Mouse (Mus musculus): ENCODE results near the gene Ubash3b. TPM values are rescaled to one million over a fixed set of nuclear protein-coding genes. Genes with fewer than 3 reads are reported as not detected.

Ubash3b gene
- polyA plus RNA-seq, 1 experiment from 2014 or later: 13.4 TPM

DNA sequence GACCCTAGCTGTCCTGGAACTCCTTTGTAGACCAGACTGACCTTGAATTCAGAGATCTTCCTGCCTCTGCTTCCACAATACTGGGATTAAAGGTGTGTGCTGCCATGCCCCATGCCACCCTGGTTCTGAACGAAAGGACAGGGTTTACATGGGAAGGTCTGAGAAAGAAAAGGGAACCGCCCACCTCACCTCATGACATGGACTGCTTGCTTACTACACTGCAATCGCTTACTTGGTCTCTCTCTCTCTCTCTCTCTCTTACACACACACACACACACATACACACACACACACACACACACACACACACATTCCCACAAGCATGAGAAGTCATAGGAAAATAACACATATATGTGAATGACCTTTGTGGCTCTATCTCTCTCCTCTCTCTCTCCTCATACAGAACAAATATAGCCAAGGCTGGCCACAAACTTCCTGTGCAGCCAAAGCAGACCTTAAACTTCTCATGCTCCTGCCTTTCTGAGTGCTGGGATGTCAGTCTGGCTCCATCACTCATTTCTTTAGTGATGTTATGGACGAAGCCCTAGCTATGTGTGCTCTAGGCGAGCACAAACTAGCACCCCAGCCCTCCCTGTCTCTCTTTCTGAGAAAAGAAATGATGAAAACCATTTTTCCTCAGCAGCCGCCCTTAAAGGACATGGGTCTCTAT lies 78.0 kb downstream of the Ubash3b start:
- Histone ChIP-seq H3K36me3 (ENCODE audit: control insufficient read depth, insufficient read depth, low read length) (no peaks in the 10 kb centered on the region), H3K4me3 (ENCODE audit: low read depth, low read length) (no peak overlapping the region), H3K9ac (ENCODE audit: low read depth, low read length) (no peak overlapping the region), H3K27me3 (replicated peaks; ENCODE audit: control insufficient read depth, insufficient read depth, low read length) (no peaks in the 10 kb centered on the region), H3K4me2 (peak overlapping the region; percentile 35), H3K4me1 (replicated peaks; ENCODE audit: control insufficient read depth, insufficient read depth, low read length) (peaks cover 72% of the 10 kb centered on the region), H3K9me3 (ENCODE audit: control insufficient read depth, low read length) (no peaks in the 10 kb centered on the region), H3K27ac (ENCODE audit: low read depth, low read length) (no peak overlapping the region)
- WGBS: 58% methylated on average over 6 of the region's 6 CpGs
- no peak for ATAC-seq (replicated peaks; ENCODE audit: low FRiP score)
- no peak for DNase-seq (ENCODE audit: low spot score)

DNA sequence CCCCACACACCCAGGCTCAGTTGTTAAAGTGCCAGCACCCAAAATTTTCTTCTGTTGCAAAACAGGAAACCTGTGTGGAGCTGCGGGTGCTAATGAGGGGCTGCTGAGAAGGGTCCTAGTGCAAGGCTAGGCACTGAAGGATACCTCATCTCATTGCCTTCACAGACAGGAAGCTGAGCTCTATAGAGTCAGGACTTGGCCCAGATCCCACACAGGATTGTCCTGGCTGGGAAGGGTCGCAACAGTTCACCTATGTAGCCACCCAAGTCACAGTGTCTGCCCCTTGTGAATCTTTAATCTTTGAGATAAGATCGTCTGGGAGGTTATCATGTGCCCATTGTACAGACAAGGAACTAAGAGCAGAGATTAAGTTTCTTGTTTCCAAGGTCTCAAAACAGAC lies 78.6 kb downstream of the Ubash3b start:
- ATAC-seq (replicated peaks; ENCODE audit: low FRiP score): no peak
- no peak overlapping the region for H3K4me3 ChIP-seq (ENCODE audit: low read depth, low read length)
- no peak overlapping the region for H3K4me2 ChIP-seq
- H3K27me3 ChIP-seq (replicated peaks; ENCODE audit: control insufficient read depth, insufficient read depth, low read length): no peaks in the 10 kb centered on the region
- no peaks in the 10 kb centered on the region for H3K9me3 ChIP-seq (ENCODE audit: control insufficient read depth, low read length)
- no peak overlapping the region for H3K27ac ChIP-seq (ENCODE audit: low read depth, low read length)
- H3K9ac ChIP-seq (ENCODE audit: low read depth, low read length): no peak overlapping the region
- peaks cover 72% of the 10 kb centered on the region for H3K4me1 ChIP-seq (replicated peaks; ENCODE audit: control insufficient read depth, insufficient read depth, low read length)
- 62% methylated on average over 3 of the region's 3 CpGs for WGBS
- H3K36me3 ChIP-seq (ENCODE audit: control insufficient read depth, insufficient read depth, low read length): no peaks in the 10 kb centered on the region
- DNase-seq (ENCODE audit: low spot score): no peak

DNA sequence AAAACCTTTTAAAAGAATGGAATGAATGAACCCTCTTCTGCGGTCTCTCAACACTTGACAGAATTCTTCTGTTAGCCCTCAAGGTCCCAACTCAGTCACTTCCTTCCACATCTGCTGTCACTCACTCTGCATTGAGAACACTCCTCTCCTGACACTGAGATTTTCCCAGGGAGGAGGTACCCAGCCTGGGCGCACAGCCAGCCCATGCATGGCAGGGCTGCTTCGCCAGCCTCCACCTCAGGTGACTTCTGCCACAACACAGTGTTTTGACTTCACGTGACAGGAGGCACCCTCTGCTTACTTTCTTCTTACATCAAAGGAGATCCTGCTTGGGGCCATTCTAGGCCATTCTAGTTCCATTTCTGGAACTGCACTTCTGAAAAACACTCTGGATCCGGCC lies 80.6 kb downstream of the Ubash3b start:
- DNase-seq (ENCODE audit: low spot score) (no peak), ATAC-seq (replicated peaks; ENCODE audit: low FRiP score) (no peak)
- Histone ChIP-seq H3K4me1 (replicated peaks; ENCODE audit: control insufficient read depth, insufficient read depth, low read length) (peaks cover 74% of the 10 kb centered on the region), H3K27ac (ENCODE audit: low read depth, low read length) (peak overlapping the region; percentile 85; the same call in 1 of the 2 replicates), H3K4me3 (ENCODE audit: low read depth, low read length) (no peak overlapping the region), H3K27me3 (replicated peaks; ENCODE audit: control insufficient read depth, insufficient read depth, low read length) (no peaks in the 10 kb centered on the region), H3K9ac (ENCODE audit: low read depth, low read length) (no peak overlapping the region), H3K36me3 (ENCODE audit: control insufficient read depth, insufficient read depth, low read length) (no peaks in the 10 kb centered on the region), H3K4me2 (no peak overlapping the region), H3K9me3 (ENCODE audit: control insufficient read depth, low read length) (no peaks in the 10 kb centered on the region)
- WGBS: 77% methylated on average over 5 of the region's 5 CpGs

DNA sequence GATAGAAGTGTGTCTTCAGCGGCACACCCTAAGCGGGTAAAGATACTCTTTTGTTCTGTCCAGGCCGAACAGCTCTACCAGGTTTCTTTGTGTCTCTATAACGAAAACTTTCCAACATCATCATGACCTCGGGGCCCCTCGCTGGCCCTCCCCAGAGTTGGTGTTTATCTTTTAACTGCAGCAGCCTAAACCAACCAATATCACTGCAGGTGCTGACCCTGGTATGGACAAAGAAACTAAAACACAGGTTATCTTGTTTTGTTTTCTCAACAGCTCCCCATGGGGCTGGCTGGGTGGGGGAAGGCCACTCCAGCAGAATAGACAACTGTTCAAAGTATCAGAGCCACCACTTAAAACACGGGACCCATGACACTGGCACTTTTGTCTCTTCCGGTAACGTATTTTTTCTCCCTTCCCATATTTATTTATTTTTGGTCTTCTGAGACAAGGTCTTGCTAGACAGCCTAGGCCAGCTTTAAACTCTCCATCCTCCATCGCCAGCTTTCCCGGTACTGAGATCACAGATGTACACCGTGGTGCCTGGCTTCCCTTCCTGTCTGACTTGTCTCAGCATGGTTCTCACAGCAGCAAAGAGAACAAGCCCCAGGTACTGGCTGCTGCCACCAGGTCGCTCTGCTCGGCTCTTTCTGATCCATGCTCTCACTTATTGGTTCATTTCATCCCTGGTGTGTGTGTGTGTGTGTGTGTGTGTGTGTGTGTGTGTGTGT lies 81.9 kb downstream of the Ubash3b start:
- peak overlapping the region; percentile 85 for H3K27ac ChIP-seq (ENCODE audit: low read depth, low read length)
- 35% methylated on average over 14 of the region's 14 CpGs for WGBS

DNA sequence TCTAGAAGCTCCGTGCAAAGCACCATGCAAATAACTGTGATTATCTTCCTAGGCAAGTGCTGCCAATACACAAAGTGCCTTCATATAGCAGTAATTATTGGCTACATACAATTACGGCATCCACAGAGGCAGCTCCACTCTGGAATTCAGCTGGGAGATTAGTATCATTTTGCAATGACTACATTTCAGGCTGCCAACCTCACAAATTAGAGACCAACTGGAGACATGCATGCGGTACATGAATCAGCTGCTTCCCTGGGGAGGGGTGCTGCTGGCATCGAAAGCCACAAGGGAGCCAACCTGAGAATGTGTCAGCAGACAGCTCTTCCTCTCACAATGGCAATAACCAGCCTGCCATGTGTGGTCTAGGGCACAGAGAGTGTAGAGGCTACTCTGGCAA lies 83.3 kb downstream of the Ubash3b start:
- peaks cover 71% of the 10 kb centered on the region for H3K4me1 ChIP-seq (replicated peaks; ENCODE audit: control insufficient read depth, insufficient read depth, low read length)
- H3K4me2 ChIP-seq: peak overlapping the region; percentile 63
- 78% methylated on average over 4 of the region's 4 CpGs for WGBS
- DNase-seq (ENCODE audit: low spot score) (no peak), ATAC-seq (replicated peaks; ENCODE audit: low FRiP score) (no peak)
- no peaks in the 10 kb centered on the region for H3K27me3 ChIP-seq (replicated peaks; ENCODE audit: control insufficient read depth, insufficient read depth, low read length)
- H3K27ac ChIP-seq (ENCODE audit: low read depth, low read length): peak overlapping the region; percentile 48; the same call in 1 of the 2 replicates
- no peaks in the 10 kb centered on the region for H3K9me3 ChIP-seq (ENCODE audit: control insufficient read depth, low read length)
- no peak overlapping the region for H3K4me3 ChIP-seq (ENCODE audit: low read depth, low read length)
- H3K36me3 ChIP-seq (ENCODE audit: control insufficient read depth, insufficient read depth, low read length): no peaks in the 10 kb centered on the region
- H3K9ac ChIP-seq (ENCODE audit: low read depth, low read length): 0 out of 2 replicates have a peak overlapping the region, but pooled peaks have one; percentile 12

More for the DNA sequence above, 81.9 kb downstream of the Ubash3b start:
- Histone ChIP-seq H3K4me2 (peak overlapping the region; percentile 63), H3K9ac (ENCODE audit: low read depth, low read length) (peak overlapping the region; percentile 56; the same call in 1 of the 2 replicates), H3K36me3 (ENCODE audit: control insufficient read depth, insufficient read depth, low read length) (no peaks in the 10 kb centered on the region), H3K4me3 (ENCODE audit: low read depth, low read length) (peak overlapping the region; percentile 30), H3K9me3 (ENCODE audit: control insufficient read depth, low read length) (no peaks in the 10 kb centered on the region), H3K4me1 (replicated peaks; ENCODE audit: control insufficient read depth, insufficient read depth, low read length) (peaks cover 78% of the 10 kb centered on the region), H3K27me3 (replicated peaks; ENCODE audit: control insufficient read depth, insufficient read depth, low read length) (no peaks in the 10 kb centered on the region)
- ATAC-seq (replicated peaks; ENCODE audit: low FRiP score) (peak; percentile 89), DNase-seq (ENCODE audit: low spot score) (peak; percentile 52)

DNA sequence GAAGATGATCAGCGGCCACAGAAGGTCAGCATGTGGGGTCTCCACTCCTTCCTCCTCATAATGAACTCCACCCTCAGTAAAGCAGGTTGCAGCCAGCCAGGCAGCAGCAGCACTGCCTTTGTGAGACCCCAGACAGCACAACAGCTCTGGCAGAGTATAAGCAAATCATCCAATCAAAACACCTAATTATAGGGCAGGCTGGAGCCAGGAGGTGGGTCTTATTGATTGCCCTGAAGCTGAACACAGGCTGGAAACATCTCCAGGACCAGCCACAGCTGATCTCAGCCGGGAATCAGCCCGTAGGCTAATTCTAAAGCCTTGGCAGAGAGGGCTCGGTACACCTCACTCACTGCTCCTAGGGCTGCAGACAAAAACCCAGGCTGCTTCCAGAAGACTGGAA lies 85.3 kb downstream of the Ubash3b start:
- H3K9me3 ChIP-seq (ENCODE audit: control insufficient read depth, low read length): no peaks in the 10 kb centered on the region
- no peak overlapping the region for H3K27ac ChIP-seq (ENCODE audit: low read depth, low read length)
- H3K4me1 ChIP-seq (replicated peaks; ENCODE audit: control insufficient read depth, insufficient read depth, low read length): peaks cover 74% of the 10 kb centered on the region
- H3K36me3 ChIP-seq (ENCODE audit: control insufficient read depth, insufficient read depth, low read length): no peaks in the 10 kb centered on the region
- H3K4me3 ChIP-seq (ENCODE audit: low read depth, low read length): no peak overlapping the region
- H3K4me2 ChIP-seq: no peak overlapping the region
- no peaks in the 10 kb centered on the region for H3K27me3 ChIP-seq (replicated peaks; ENCODE audit: control insufficient read depth, insufficient read depth, low read length)
- no peak overlapping the region for H3K9ac ChIP-seq (ENCODE audit: low read depth, low read length)
- DNase-seq (ENCODE audit: low spot score) (no peak), ATAC-seq (replicated peaks; ENCODE audit: low FRiP score) (no peak)
- WGBS: 73% methylated on average over 4 of the region's 4 CpGs

DNA sequence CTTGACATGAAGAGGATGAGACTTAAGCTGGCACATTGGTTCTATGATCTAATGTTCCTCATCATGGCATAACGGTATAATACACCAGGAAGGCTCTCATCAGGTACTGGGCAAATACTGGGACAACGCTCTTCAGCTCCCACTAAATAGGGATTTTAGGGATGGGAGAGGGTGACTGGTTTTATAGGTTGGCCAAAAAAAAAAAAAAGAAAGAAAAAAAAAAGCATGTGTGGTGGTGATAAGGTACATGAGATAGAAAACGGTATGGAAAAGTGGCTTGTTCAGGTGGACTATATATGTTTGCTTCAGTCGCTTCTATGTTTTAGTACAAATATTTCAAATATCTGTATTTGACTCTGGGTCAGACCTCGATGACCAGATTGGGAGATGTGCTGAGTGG lies 86.0 kb downstream of the Ubash3b start:
- Histone ChIP-seq H3K9ac (ENCODE audit: low read depth, low read length) (no peak overlapping the region), H3K27me3 (replicated peaks; ENCODE audit: control insufficient read depth, insufficient read depth, low read length) (no peaks in the 10 kb centered on the region), H3K4me3 (ENCODE audit: low read depth, low read length) (no peak overlapping the region), H3K4me2 (no peak overlapping the region), H3K4me1 (replicated peaks; ENCODE audit: control insufficient read depth, insufficient read depth, low read length) (peaks cover 74% of the 10 kb centered on the region), H3K27ac (ENCODE audit: low read depth, low read length) (no peak overlapping the region), H3K9me3 (ENCODE audit: control insufficient read depth, low read length) (no peaks in the 10 kb centered on the region), H3K36me3 (ENCODE audit: control insufficient read depth, insufficient read depth, low read length) (no peaks in the 10 kb centered on the region)
- ATAC-seq (replicated peaks; ENCODE audit: low FRiP score) (no peak), DNase-seq (ENCODE audit: low spot score) (no peak)
- WGBS: 89% methylated on average over 5 of the region's 5 CpGs

DNA sequence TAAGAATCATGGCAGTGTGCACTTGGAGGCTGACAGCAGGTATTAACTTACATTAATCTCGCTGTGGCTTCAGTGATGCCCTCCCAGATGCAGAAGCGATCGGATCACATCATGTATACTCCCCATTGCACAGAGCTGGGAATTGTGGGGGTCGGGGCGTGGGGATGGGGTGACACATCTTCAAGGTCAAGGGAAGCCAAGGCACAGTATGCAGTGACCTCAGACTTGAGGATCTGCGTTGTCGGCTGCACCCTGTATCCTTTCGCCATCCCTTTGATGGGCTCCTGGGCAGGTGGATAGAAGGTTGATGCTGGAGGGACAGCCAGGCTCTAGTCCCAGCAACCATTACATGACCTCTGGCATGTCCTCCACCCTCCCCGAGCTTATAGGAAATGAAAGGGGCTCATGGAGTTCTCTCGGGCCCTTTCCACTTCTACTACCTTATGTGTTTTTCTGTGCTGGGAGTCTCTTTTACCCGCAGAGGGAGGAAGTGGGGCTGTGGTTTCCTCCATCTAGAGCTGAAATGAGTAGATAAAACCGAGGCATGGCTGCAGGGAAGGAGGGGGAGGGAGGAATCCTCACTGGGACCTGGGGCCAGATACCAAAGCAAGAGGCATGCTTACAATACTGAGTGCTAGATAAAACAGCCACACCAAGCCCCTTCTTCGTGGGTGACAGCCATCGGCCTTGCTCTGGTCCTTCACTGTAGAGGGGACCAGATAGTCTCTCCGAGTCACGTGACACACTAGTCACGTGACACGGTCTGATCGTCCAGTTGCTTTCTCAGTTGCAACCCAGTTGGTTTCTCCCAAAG lies 88.1 kb downstream of the Ubash3b start:
- Histone ChIP-seq H3K4me2 (peak overlapping the region; percentile 70), H3K36me3 (ENCODE audit: control insufficient read depth, insufficient read depth, low read length) (no peaks in the 10 kb centered on the region)
- ATAC-seq (replicated peaks; ENCODE audit: low FRiP score): peak; percentile 89

More for the DNA sequence above, 88.1 kb downstream of the Ubash3b start:
- H3K27ac ChIP-seq (ENCODE audit: low read depth, low read length): peak overlapping the region; percentile 91
- WGBS: 38% methylated on average over 19 of the region's 19 CpGs
- H3K9me3 ChIP-seq (ENCODE audit: control insufficient read depth, low read length): no peaks in the 10 kb centered on the region
- DNase-seq (ENCODE audit: low spot score): peak; percentile 73
- H3K9ac ChIP-seq (ENCODE audit: low read depth, low read length): peak overlapping the region; percentile 46
- no peaks in the 10 kb centered on the region for H3K27me3 ChIP-seq (replicated peaks; ENCODE audit: control insufficient read depth, insufficient read depth, low read length)
- peaks cover 74% of the 10 kb centered on the region for H3K4me1 ChIP-seq (replicated peaks; ENCODE audit: control insufficient read depth, insufficient read depth, low read length)
- H3K4me3 ChIP-seq (ENCODE audit: low read depth, low read length): peak overlapping the region; percentile 28
